ENCODE assay signal across 12 mouse cellular contexts in the genomic region with DNA sequence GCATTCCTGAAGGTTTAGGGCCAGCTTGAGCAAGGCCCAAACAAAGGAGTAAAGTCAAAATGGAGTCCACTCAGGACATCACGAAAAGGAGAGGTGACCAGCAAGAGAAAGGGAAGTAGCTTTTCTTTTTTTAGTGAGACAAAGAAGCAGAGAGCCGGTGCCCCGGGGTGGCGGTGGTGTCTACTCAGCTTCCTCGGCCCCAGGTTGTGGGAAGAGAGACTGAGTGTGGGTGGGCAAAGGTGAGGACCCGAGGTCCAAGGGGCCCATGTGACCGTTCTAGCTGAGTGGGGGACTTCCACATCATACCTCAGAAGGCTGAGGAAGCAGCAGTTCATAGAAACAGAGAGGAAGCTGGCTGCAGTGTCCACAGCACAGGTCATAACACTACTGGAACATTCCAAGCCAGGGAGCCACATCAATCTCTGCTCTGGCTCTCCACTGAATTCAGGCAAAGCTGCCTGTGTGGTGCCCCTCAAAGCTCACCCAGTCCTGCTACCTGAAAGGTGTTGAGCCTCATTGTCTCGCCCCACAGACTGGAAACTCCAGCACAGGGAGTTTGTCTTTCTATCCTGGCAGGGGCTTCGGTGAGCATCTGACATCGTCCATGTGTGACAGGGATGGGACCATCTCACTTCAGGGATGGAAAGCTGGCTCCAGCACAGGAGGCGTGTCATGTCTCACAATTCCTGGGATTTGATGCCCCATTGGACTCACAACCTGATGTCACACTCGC. TPM values are rescaled to one million over a fixed set of nuclear protein-coding genes. Genes with fewer than 3 reads are reported as not detected.
A peak's percentile ranks its signal among the peaks of the same experiment; 100 is the strongest.
DNase-seq lines count a peak whose midpoint lies in the region; TF ChIP-seq lines count a peak whose summit lies in the region.
"Had no signal": no experiment of that assay in that cellular context is flagged by ENCODE, and none has a peak within 500 bp of the region (broad histone marks: within the 10 kb centered on the region; RNA-seq: fewer than 3 reads in every experiment).

No protein-coding gene starts in this region.

- dilution Hi-C loops in CH12.LX (cut with MboI; ENCODE audit: extremely low pct_ligation_motif_present, extremely low pct_unique_long_range_greater_than_20kb, low sequenced_read_pairs), result no loop called here

- H3K27ac ChIP-seq in CH12.LX (ENCODE audit: insufficient read depth, low read depth) (peak overlapping the region; percentile 82), macrophage (peak overlapping the region; percentile 93)
- H3K27ac ChIP-seq in brown adipose tissue, adult 24 weeks (replicated peaks; ENCODE audit: low read depth, low read length), result peak overlapping the region; percentile 74

- H3K4me3 ChIP-seq in CH12.LX (replicated peaks in 1 of 3; ENCODE audit: low read depth in 2 of 3, low read length in 2 of 3, poor library complexity in 1 of 3) (peak overlapping the region in 1 of 3 experiments; percentile 12), macrophage (ENCODE audit: inconsistent target) (no peak overlapping the region; the same call in 1 of the 2 replicates)
- H3K4me3 ChIP-seq in brown adipose tissue, adult 24 weeks (ENCODE audit: insufficient read depth, low read depth, low read length), result no peak overlapping the region
- H3K4me3 ChIP-seq: heart, embryonic 12.5 days had no signal

- 22% methylated on average over 11 of the region's 12 CpGs for WGBS in macrophage (ENCODE audit: missing documents)

- H3K36me3 ChIP-seq in CH12.LX (replicated peaks in 1 of 2; ENCODE audit: control insufficient read depth in 1 of 2, insufficient read depth in 1 of 2, low read length in 1 of 2) (no peaks in the 10 kb centered on the region), macrophage (ENCODE audit: inconsistent target) (no peaks in the 10 kb centered on the region)
- H3K36me3 ChIP-seq: heart, embryonic 12.5 days had no signal

- no peak for TF ChIP-seq POLR2A in CH12.LX (IDR thresholded peaks at IDR 0.05; ENCODE audit: low read depth, low read length)

- H3K79me2 ChIP-seq in CH12.LX (replicated peaks; ENCODE audit: control insufficient read depth, extremely low read depth, insufficient read depth, poor library complexity, severe bottlenecking) (peaks cover 9% of the 10 kb centered on the region), macrophage (ENCODE audit: inconsistent target) (peaks cover 21% of the 10 kb centered on the region)

- H3K9ac ChIP-seq in CH12.LX (ENCODE audit: insufficient read depth, low read depth), result peak overlapping the region; percentile 12; the same call in 1 of the 2 replicates
- H3K9ac ChIP-seq: heart, embryonic 12.5 days had no signal

- peak; percentile 45 for DNase-seq in layer of hippocampus, adult 9-11 months
- DNase-seq in layer of hippocampus, adult 9-10 months (ENCODE audit: low spot score), result no peak
- DNase-seq in CH12.LX (ENCODE audit: extremely low read depth), result no peak
- DNase-seq in cerebellum, adult 9-10 months, result no peak
- no peak for DNase-seq in cerebellum, postnatal 4 days (ENCODE audit: low spot score in 2 of 2)
- DNase-seq: cerebellum, postnatal 36 days; lung, postnatal 14 days; right cerebral cortex, postnatal 4 days had no signal

- peak; percentile 55; the same call in 1 of the 2 replicates for TF ChIP-seq EP300 in CH12.LX (IDR thresholded peaks at IDR 0.05; ENCODE audit: low read length)

- TF ChIP-seq RAD21 in CH12.LX (IDR thresholded peaks at IDR 0.05; ENCODE audit: low read depth, low read length), result no peak

- TF ChIP-seq CTCF in CH12.LX (conservative IDR thresholded peaks at IDR 0.05 in 1 of 2, IDR thresholded peaks at IDR 0.05 in 1 of 2; ENCODE audit: low read depth in 2 of 2, low read length in 2 of 2), result no peak

- peaks cover 13 to 39% of the 10 kb centered on the region in 2 experiments for H3K4me1 ChIP-seq in CH12.LX (ENCODE audit: control insufficient read depth in 1 of 2, insufficient read depth in 2 of 2)
- peaks cover 5% of the 10 kb centered on the region; the same call in 1 of the 2 replicates for H3K4me1 ChIP-seq in brown adipose tissue, adult 24 weeks (ENCODE audit: control insufficient read depth, insufficient read depth, insufficient read length, low read length)

- H3K9me3 ChIP-seq in CH12.LX (replicated peaks; ENCODE audit: low read length), result peaks cover 9% of the 10 kb centered on the region

- no peaks in the 10 kb centered on the region for H3K27me3 ChIP-seq in CH12.LX (replicated peaks)

- H3K4me2 ChIP-seq in CH12.LX (ENCODE audit: insufficient read depth, low read depth, poor library complexity, severe bottlenecking), result peak overlapping the region; percentile 18
- H3K4me2 ChIP-seq: heart, embryonic 12.5 days had no signal

- in situ Hi-C loops in CH12.LX (cut with MboI; ENCODE audit: low pct_ligation_motif_present, low pct_unique_long_range_greater_than_20kb, low sequenced_read_pairs), result no loop called here

TF ChIP-seq in CH12.LX, 34 proteins besides CTCF, POLR2A, EP300 and RAD21:
- TF ChIP-seq USF2 (conservative IDR thresholded peaks at IDR 0.05; ENCODE audit: low read depth, low read length), result 0 out of 2 replicates have a peak, but pooled peaks have one; percentile 17
- TF ChIP-seq KAT2A (IDR thresholded peaks at IDR 0.05; ENCODE audit: insufficient replicate concordance, low read length), result 0 out of 2 replicates have a peak, but pooled peaks have one; percentile 25
- 0 out of 2 replicates have a peak, but pooled peaks have one; percentile 40 for TF ChIP-seq MAFK (IDR thresholded peaks at IDR 0.05; ENCODE audit: insufficient replicate concordance, low read length)
- TF ChIP-seq CHD1 (IDR thresholded peaks at IDR 0.05; ENCODE audit: low read depth, low read length), result peak; percentile 91
- TF ChIP-seq MAX (IDR thresholded peaks at IDR 0.05; ENCODE audit: low read length), result peak; percentile 28; the same call in 1 of the 2 replicates
- peak; percentile 56 for TF ChIP-seq USF1 (IDR thresholded peaks at IDR 0.05; ENCODE audit: low read depth, low read length)
- no peak for TF ChIP-seq E2F4 (IDR thresholded peaks at IDR 0.05; ENCODE audit: insufficient replicate concordance, low read depth, low read length)
- peak; percentile 23; the same call in 1 of the 2 replicates for TF ChIP-seq MEF2A (IDR thresholded peaks at IDR 0.05; ENCODE audit: borderline replicate concordance, low read depth, low read length)
- no peak for TF ChIP-seq POLR2AphosphoS2 (IDR thresholded peaks at IDR 0.05; ENCODE audit: low read depth, low read length)
- TF ChIP-seq IRF4 (IDR thresholded peaks at IDR 0.05; ENCODE audit: low read depth, low read length), result peak; percentile 63; the same call in 1 of the 2 replicates
- no peak for TF ChIP-seq JUND (conservative IDR thresholded peaks at IDR 0.05; ENCODE audit: low read depth, low read length)
TF ChIP-seq in CH12.LX: peak in this region for 8.

RNA-seq across cellular contexts. Expression of a gene that starts 3.0 kb away (rescaled TPM):
- 134 and 152 TPM in 2 replicates for total RNA-seq in CH12.LX (2012; rRNA removed)
- 158 and 159 TPM in 2 replicates for total RNA-seq in CH12.LX (2014; rRNA removed)
- polyA plus RNA-seq in CH12.LX (2012; ENCODE audit: insufficient read length, low read depth), result 134 and 144 TPM in 2 replicates
- 2.0 and 2.6 TPM in 2 replicates for polyA plus RNA-seq in brown adipose tissue, adult 24 weeks (2012; ENCODE audit: insufficient read depth, insufficient read length, missing spikeins)
- 100 to 1,000 TPM; 125 to 271 (median 191) TPM for total RNA-seq in macrophage (2018; cell fraction: chromatin; rRNA removed)
- total RNA-seq in macrophage (2018; cell fraction: cytosol; rRNA removed), result 100 to 1,000 TPM; 137 to 260 (median 207) TPM
- 100 to 1,000 TPM; 121 to 294 (median 214) TPM for total RNA-seq in macrophage (2018; cell fraction: nucleus; rRNA removed)
- 132 to 204 TPM (median 202 TPM) in 3 replicates for polyA plus RNA-seq in macrophage (2018)

RNA-seq across cellular contexts. Expression of a gene that starts 15.7 kb away (rescaled TPM):
- total RNA-seq in CH12.LX (2012; rRNA removed) (0.59 and 0.64 TPM in 2 replicates), CH12.LX (2014; rRNA removed) (not detected in 2 replicates)
- polyA plus RNA-seq in CH12.LX (2012; ENCODE audit: insufficient read length, low read depth) (0.49 and 0.51 TPM in 2 replicates), macrophage (2018) (0.28 TPM in 1 of 3 replicates, not detected in the others)
- 12.6 and 26.4 TPM in 2 replicates for polyA plus RNA-seq in brown adipose tissue, adult 24 weeks (2012; ENCODE audit: insufficient read depth, insufficient read length, missing spikeins)
- total RNA-seq in macrophage (2018; cell fraction: chromatin; rRNA removed), result 1 to 10 TPM in 1 of 26 experiments, under 1 TPM in 2, not detected in 23; 0.23 to 1.0 (median 0.45) TPM
- under 1 TPM in 15 of 26 experiments, not detected in 11; 0.05 to 0.34 (median 0.10) TPM for total RNA-seq in macrophage (2018; cell fraction: cytosol; rRNA removed)
- under 1 TPM in 3 of 26 experiments, not detected in 23; 0.21 to 0.36 (median 0.25) TPM for total RNA-seq in macrophage (2018; cell fraction: nucleus; rRNA removed)

RNA-seq across cellular contexts. Expression of a gene that starts 52.2 kb away (rescaled TPM):
- total RNA-seq in CH12.LX (2012; rRNA removed) (0.21 TPM in 1 of 2 replicates, not detected in the other), CH12.LX (2014; rRNA removed) (not detected in 2 replicates)
- polyA plus RNA-seq in CH12.LX (2012; ENCODE audit: insufficient read length, low read depth) (not detected in 2 replicates), macrophage (2018) (not detected in 3 replicates)
- polyA plus RNA-seq in brown adipose tissue, adult 24 weeks (2012; ENCODE audit: insufficient read depth, insufficient read length, missing spikeins), result not detected in 2 replicates
- total RNA-seq in macrophage (2018; cell fraction: chromatin; rRNA removed), result 1 to 10 TPM in 22 of 26 experiments, not detected in 4; 1.3 to 7.6 (median 2.4) TPM
- not detected for total RNA-seq in macrophage (2018; cell fraction: cytosol; rRNA removed)
- 1 to 10 TPM in 9 of 26 experiments, under 1 TPM in 1, not detected in 16; 0.94 to 3.3 (median 1.6) TPM for total RNA-seq in macrophage (2018; cell fraction: nucleus; rRNA removed)
- polyA plus RNA-seq: heart, embryonic 12.5 days; urinary bladder, adult 2 months had no signal

RNA-seq across cellular contexts. Expression of a gene that starts 55.9 kb away (rescaled TPM):
- total RNA-seq in CH12.LX (2012; rRNA removed) (308 and 328 TPM in 2 replicates), CH12.LX (2014; rRNA removed) (367 and 373 TPM in 2 replicates)
- polyA plus RNA-seq in CH12.LX (2012; ENCODE audit: insufficient read length, low read depth) (230 and 251 TPM in 2 replicates), macrophage (2018) (222 to 392 TPM (median 370 TPM) in 3 replicates)
- 252 and 255 TPM in 2 replicates for polyA plus RNA-seq in brown adipose tissue, adult 24 weeks (2012; ENCODE audit: insufficient read depth, insufficient read length, missing spikeins)
- 10 to 100 TPM; 10.9 to 43.0 (median 19.1) TPM for total RNA-seq in macrophage (2018; cell fraction: chromatin; rRNA removed)
- total RNA-seq in macrophage (2018; cell fraction: cytosol; rRNA removed), result 100 to 1,000 TPM; 324 to 397 (median 360) TPM
- 100 to 1,000 TPM in 6 of 26 experiments, 10 to 100 TPM in 20; 30.9 to 123 (median 81.5) TPM for total RNA-seq in macrophage (2018; cell fraction: nucleus; rRNA removed)

Comparison
In these comparisons a context has a peak if more than half of its experiments do, and no peak if none do; other contexts are left out.
1. RNA of a gene that starts 3.0 kb away (polyA plus RNA-seq): 132 to 204 TPM in macrophage and 134 to 144 TPM in CH12.LX; 2.0 to 2.6 TPM in brown adipose tissue, adult 24 weeks; every median in the first group is over 10 times any median in the second.
2. Peak in every context shown above with its lines, with median percentiles within 50 percentile points of each other: H3K27ac ChIP-seq.